Mouse (Mus musculus) midbrain, embryonic 16.5 days (tissue): Measurements from ENCODE around the gene Fam124b. TPM values are rescaled to one million over a fixed set of nuclear protein-coding genes. Genes with fewer than 3 reads are reported as not detected.

Source experiments
- ATAC-seq: fragments of 200-750 bp; cut with Nextera tagmentation; 2 replicates; pipeline ENCODE4 v1.8.0; 2017; ENCODE audit warnings: moderate TSS enrichment
- H3K27ac ChIP-seq: fragments of 300-500 bp; sonication (generic); 2 replicates; pipeline ENCODE4 v1.5.1; 2014; ENCODE audit warnings: mild to moderate bottlenecking, low read length, mixed read lengths
- H3K27me3 ChIP-seq: fragments of 300-500 bp; sonication (generic); 2 replicates; pipeline ENCODE4 v1.6.1; 2014; ENCODE audit warnings: low read depth, low read length, mixed read lengths; ENCODE audit not compliant: control insufficient read depth, insufficient read depth
- H3K36me3 ChIP-seq: fragments of 300-500 bp; sonication (generic); 2 replicates; pipeline ENCODE4 v1.6.1; 2014; ENCODE audit warnings: mild to moderate bottlenecking, low read length, moderate library complexity, mixed read lengths; ENCODE audit not compliant: control insufficient read depth, insufficient read depth
- H3K4me1 ChIP-seq: fragments of 300-500 bp; sonication (generic); 2 replicates; pipeline ENCODE4 v1.6.1; 2014; ENCODE audit warnings: mild to moderate bottlenecking, low read length, mixed read lengths; ENCODE audit not compliant: control insufficient read depth, insufficient read depth
- H3K4me2 ChIP-seq: fragments of 300-500 bp; sonication (generic); 2 replicates; pipeline ENCODE4 v1.6.1; 2014; ENCODE audit warnings: mild to moderate bottlenecking, low read length, mixed read lengths
- H3K4me3 ChIP-seq: fragments of 300-500 bp; sonication (generic); 2 replicates; pipeline ENCODE4 v1.5.1; 2014; ENCODE audit warnings: low read depth, mild to moderate bottlenecking, low read length, moderate library complexity, mixed read lengths
- H3K9ac ChIP-seq: fragments of 300-500 bp; sonication (generic); 2 replicates; pipeline ENCODE4 v1.6.1; 2014; ENCODE audit warnings: low read depth, low read length, mixed read lengths
- H3K9me3 ChIP-seq: fragments of 300-500 bp; sonication (generic); replicated peaks from 2 replicates; pipeline ENCODE4 v1.6.1; 2014; ENCODE audit warnings: mild to moderate bottlenecking, low read length, mixed read lengths; ENCODE audit not compliant: control insufficient read depth, poor library complexity, severe bottlenecking
- WGBS: fragments of 180-500 bp; shearing (Covaris S2); extraction: QIAGEN DNeasy Blood & Tissue Kit; methylation state at CpG from one replicate; pipeline ENCODE4 v1.1.7; 2014; 5-methylcytosine and 5-hydroxymethylcytosine counted together
- polyA plus RNA-seq: library from polyadenylated mRNA; unstranded; fragments of >200 nt; fragmentation: Nextera tagmentation; extraction: Ambion mirVana; gene quantifications from 2 replicates; pipeline ENCODE4 v1.2.1, GENCODE M21; 2015

The Fam124b gene
- polyA plus RNA-seq, 1 experiment from 2014 or later: 0.63 TPM

- Histone ChIP-seq H3K4me1 (no peaks in the 10 kb centered on the region), H3K4me2 (no peak overlapping the region), H3K36me3 (no peaks in the 10 kb centered on the region), H3K27ac (no peak overlapping the region), H3K27me3 (no peaks in the 10 kb centered on the region), H3K9me3 (no peaks in the 10 kb centered on the region), H3K4me3 (no peak overlapping the region), H3K9ac (no peak overlapping the region)
- ATAC-seq: no peak
Measured at GRCm38 (mm10) chr1:80159586-80159985, 58.7 kb downstream of the Fam124b start.

- 64% methylated on average over 1 of the region's 1 CpGs for WGBS
- no peak for ATAC-seq
Measured at GRCm38 (mm10) chr1:80154902-80155301, 63.4 kb downstream of the Fam124b start.

GRCm38 (mm10) chr1:80153125-80153716 lies 65.1 kb downstream of the Fam124b start:
- Histone ChIP-seq H3K4me3 (no peak overlapping the region), H3K9ac (no peak overlapping the region), H3K36me3 (no peaks in the 10 kb centered on the region), H3K27ac (no peak overlapping the region), H3K27me3 (no peaks in the 10 kb centered on the region), H3K4me2 (no peak overlapping the region), H3K4me1 (no peaks in the 10 kb centered on the region), H3K9me3 (no peaks in the 10 kb centered on the region)
- 80% methylated on average over 7 of the region's 7 CpGs for WGBS
- no peak for ATAC-seq

More at GRCm38 (mm10) chr1:80154902-80155301, 63.4 kb downstream of the Fam124b start:
- Histone ChIP-seq H3K4me2 (no peak overlapping the region), H3K4me3 (no peak overlapping the region), H3K27ac (no peak overlapping the region), H3K9ac (no peak overlapping the region), H3K4me1 (no peaks in the 10 kb centered on the region), H3K9me3 (no peaks in the 10 kb centered on the region), H3K36me3 (no peaks in the 10 kb centered on the region), H3K27me3 (no peaks in the 10 kb centered on the region)

- no peak overlapping the region for H3K4me2 ChIP-seq
- no peak overlapping the region for H3K27ac ChIP-seq
- H3K4me1 ChIP-seq: no peaks in the 10 kb centered on the region
- H3K27me3 ChIP-seq: no peaks in the 10 kb centered on the region
- no peak overlapping the region for H3K9ac ChIP-seq
- no peaks in the 10 kb centered on the region for H3K9me3 ChIP-seq
- no peak overlapping the region for H3K4me3 ChIP-seq
- no peaks in the 10 kb centered on the region for H3K36me3 ChIP-seq
- no peak for ATAC-seq
Measured at GRCm38 (mm10) chr1:80150681-80151080, 67.6 kb downstream of the Fam124b start.

Other genes starting within 250 kb of the Fam124b start
- 21.6 and 25.9 TPM in 2 replicates for gene Cul3, start 122.0 kb upstream of the Fam124b start, polyA plus RNA-seq
- not detected in 2 replicates for gene Gm45261, start 243.0 kb upstream of the Fam124b start, polyA plus RNA-seq